Comparison of ENCODE assay signal across 21 mouse cellular contexts in the genomic region with DNA sequence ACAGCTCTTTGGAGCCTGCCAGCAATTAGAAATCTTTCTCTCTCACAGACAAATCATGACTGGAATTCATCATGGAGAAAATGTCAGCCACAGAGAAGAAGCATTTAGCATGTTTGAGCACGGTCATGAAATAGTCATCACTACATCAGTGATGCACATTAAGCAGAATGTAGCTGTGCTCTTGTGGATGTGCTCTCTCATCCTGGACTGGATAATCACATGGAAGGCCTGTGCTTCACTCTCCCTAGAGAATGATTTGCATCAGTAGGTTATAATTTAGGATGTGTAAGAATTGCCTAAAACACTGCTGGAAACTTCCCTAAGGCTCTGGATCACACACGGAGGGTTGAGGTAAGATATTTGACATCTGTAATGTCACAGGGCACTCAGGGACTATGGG.
DNase-seq lines count a peak whose midpoint lies in the region; ATAC-seq and TF ChIP-seq lines count a peak whose summit lies in the region.
"Had no signal": no experiment of that assay in that cellular context is flagged by ENCODE, and none has a peak within 500 bp of the region (broad histone marks: within the 10 kb centered on the region; RNA-seq: fewer than 3 reads in every experiment).

No protein-coding gene starts in this region.

- no peak for TF ChIP-seq CTCF in brain, embryonic 14.5 days (IDR thresholded peaks at IDR 0.05; ENCODE audit: borderline replicate concordance, extremely low read depth, insufficient read depth, insufficient read length)

- no peaks in the 10 kb centered on the region for H3K9me3 ChIP-seq in midbrain, embryonic 15.5 days
- H3K9me3 ChIP-seq in midbrain, embryonic 13.5 days = no peaks in the 10 kb centered on the region
- H3K9me3 ChIP-seq: embryonic facial prominence, embryonic 12.5 days; forebrain, embryonic 13.5 days; heart, embryonic 10.5 days; heart, embryonic 15.5 days; hindbrain, embryonic 13.5 days had no signal

- no peak overlapping the region for H3K9ac ChIP-seq in midbrain, embryonic 15.5 days
- no peak overlapping the region for H3K9ac ChIP-seq in midbrain, embryonic 13.5 days (replicated peaks)
- H3K9ac ChIP-seq: embryonic facial prominence, embryonic 12.5 days; forebrain, embryonic 13.5 days; heart, embryonic 15.5 days; hindbrain, embryonic 13.5 days had no signal

- no peak overlapping the region for H3K27ac ChIP-seq in midbrain, embryonic 15.5 days
- no peak overlapping the region for H3K27ac ChIP-seq in midbrain, embryonic 13.5 days
- H3K27ac ChIP-seq: embryonic facial prominence, embryonic 12.5 days; forebrain, embryonic 13.5 days; heart, embryonic 10.5 days; heart, embryonic 15.5 days; hindbrain, embryonic 13.5 days had no signal

- DNase-seq in frontal cortex, adult 2 months (ENCODE audit: extremely low spot score in 1 of 2, low spot score in 1 of 2) = no peak
- DNase-seq in brain, embryonic 14.5 days (ENCODE audit: low read depth) = peak; percentile 28
- no peak for DNase-seq in MN1 (ENCODE audit: low spot score)
- DNase-seq in testis, postnatal 14 days (ENCODE audit: low spot score) = no peak
- DNase-seq: adrenal gland, postnatal 14 days; cerebellum, adult 11 months; cerebellum, adult 8-10 months; cerebellum, postnatal 14 days; gastrocnemius, postnatal 10 days; heart, adult 18-20 months; heart, postnatal 14 days had no signal

- H3K4me1 ChIP-seq in midbrain, embryonic 15.5 days = no peaks in the 10 kb centered on the region
- H3K4me1 ChIP-seq in midbrain, embryonic 13.5 days (replicated peaks) = no peaks in the 10 kb centered on the region
- H3K4me1 ChIP-seq: embryonic facial prominence, embryonic 12.5 days; forebrain, embryonic 13.5 days; heart, embryonic 10.5 days; heart, embryonic 15.5 days; hindbrain, embryonic 13.5 days had no signal

- H3K4me3 ChIP-seq in midbrain, embryonic 15.5 days = no peak overlapping the region
- no peak overlapping the region for H3K4me3 ChIP-seq in midbrain, embryonic 13.5 days (replicated peaks)
- H3K4me3 ChIP-seq: embryonic facial prominence, embryonic 12.5 days; forebrain, embryonic 13.5 days; heart, embryonic 10.5 days; heart, embryonic 15.5 days; hindbrain, embryonic 13.5 days had no signal

- H3K27me3 ChIP-seq in midbrain, embryonic 15.5 days (replicated peaks) = no peaks in the 10 kb centered on the region
- H3K27me3 ChIP-seq in midbrain, embryonic 13.5 days = no peaks in the 10 kb centered on the region
- H3K27me3 ChIP-seq: embryonic facial prominence, embryonic 12.5 days; forebrain, embryonic 13.5 days; heart, embryonic 15.5 days; hindbrain, embryonic 13.5 days had no signal

- H3K36me3 ChIP-seq in midbrain, embryonic 15.5 days (replicated peaks) = no peaks in the 10 kb centered on the region
- H3K36me3 ChIP-seq in midbrain, embryonic 13.5 days = no peaks in the 10 kb centered on the region
- H3K36me3 ChIP-seq: embryonic facial prominence, embryonic 12.5 days; heart, embryonic 10.5 days; heart, embryonic 15.5 days; hindbrain, embryonic 13.5 days had no signal

- ATAC-seq in frontal cortex, adult (ENCODE audit: low TSS enrichment) = peak; percentile 69
- peak; percentile 72 for ATAC-seq in midbrain, embryonic 15.5 days (replicated peaks)
- no peak for ATAC-seq in midbrain, embryonic 13.5 days
- ATAC-seq: activated CD4-positive, CD25-positive, alpha-beta regulatory T cell, adult 4 months; forebrain, embryonic 13.5 days; Patski had no signal

- 61% methylated on average over 2 of the region's 2 CpGs for WGBS in midbrain, embryonic 15.5 days
- WGBS in midbrain, embryonic 13.5 days = 72% methylated on average over 2 of the region's 2 CpGs

- no peak for TF ChIP-seq POLR2A in brain, embryonic 14.5 days (IDR thresholded peaks at IDR 0.05; ENCODE audit: borderline replicate concordance, extremely low read depth, insufficient read depth, insufficient read length, poor library complexity, severe bottlenecking)

- H3K4me2 ChIP-seq in midbrain, embryonic 15.5 days = no peak overlapping the region
- H3K4me2 ChIP-seq in midbrain, embryonic 13.5 days (replicated peaks) = no peak overlapping the region
- H3K4me2 ChIP-seq: embryonic facial prominence, embryonic 12.5 days; forebrain, embryonic 13.5 days; heart, embryonic 15.5 days; hindbrain, embryonic 13.5 days had no signal
